Mouse (Mus musculus): ENCODE results near the gene Arhgdig. TPM values are rescaled to one million over a fixed set of nuclear protein-coding genes. Genes with fewer than 3 reads are reported as not detected.

Arhgdig gene
- total and polyA plus RNA-seq, 3 experiments: 76.3 to 97.0 TPM; not detected in 1

DNA sequence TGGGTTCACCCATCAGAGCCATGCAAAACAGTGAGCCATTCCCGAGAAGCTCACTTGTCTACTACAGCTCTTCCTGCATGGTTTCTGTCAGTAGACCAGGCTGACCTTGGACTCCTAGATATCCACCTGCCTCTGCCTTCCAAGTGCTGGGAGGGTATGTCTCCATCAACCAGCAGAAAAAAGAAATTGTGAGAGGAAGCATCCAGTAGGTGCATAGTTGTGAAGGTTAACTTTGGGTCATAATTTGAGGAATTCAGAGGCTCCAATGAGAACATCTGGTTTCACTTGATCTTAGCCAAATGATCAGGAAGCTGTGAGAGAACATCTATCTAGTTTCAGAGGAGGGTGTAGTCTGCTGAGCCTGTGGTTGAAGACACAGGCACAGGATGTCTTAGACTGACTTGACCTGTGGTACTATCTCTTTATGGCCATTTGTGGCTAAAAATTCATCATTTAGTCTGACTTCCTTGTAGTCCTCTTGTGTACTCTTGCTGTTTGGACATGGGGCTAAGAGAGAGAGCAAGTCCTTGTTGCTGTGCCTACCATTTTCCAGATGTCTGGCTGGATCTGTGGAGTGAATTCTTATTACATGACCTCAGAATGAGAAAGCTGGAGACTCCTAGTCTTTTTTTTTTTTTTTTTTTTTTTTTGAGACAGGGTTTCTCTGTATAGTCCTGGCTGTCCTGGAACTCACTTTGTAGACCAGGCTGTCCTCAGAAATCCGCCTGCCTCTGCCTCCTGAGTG lies 55.5 kb downstream of the Arhgdig start:
- TF ChIP-seq UBTF (IDR thresholded peaks at IDR 0.05; ENCODE audit: borderline replicate concordance, insufficient read depth, low read depth, low read length) (no peak), ZNF384 (IDR thresholded peaks at IDR 0.05; ENCODE audit: low read depth, low read length) (no peak), GABPA (IDR thresholded peaks at IDR 0.05; ENCODE audit: low read depth, low read length) (no peak), ZKSCAN1 (IDR thresholded peaks at IDR 0.05; ENCODE audit: low read depth, low read length) (no peak), POLR2AphosphoS2 (IDR thresholded peaks at IDR 0.05; ENCODE audit: low read length) (no peak), RCOR1 (IDR thresholded peaks at IDR 0.05; ENCODE audit: low read depth, low read length) (no peak)
- H3K9ac ChIP-seq (ENCODE audit: control insufficient read depth, low read depth, low read length, poor library complexity, severe bottlenecking): no peak overlapping the region
- no peak overlapping the region for H3K27ac ChIP-seq (ENCODE audit: control insufficient read depth, low read depth, low read length)

More for the DNA sequence above, 55.5 kb downstream of the Arhgdig start:
- no peaks in the 10 kb centered on the region for H3K9me3 ChIP-seq (replicated peaks; ENCODE audit: insufficient read depth, low read length)
- H3K27me3 ChIP-seq (ENCODE audit: control insufficient read depth in 1 of 2, insufficient read depth in 2 of 2, low read length in 2 of 2): no peaks in the 10 kb centered on the region
- H3K79me2 ChIP-seq (ENCODE audit: control insufficient read depth, insufficient read depth, low read length, poor library complexity): peaks cover 48% of the 10 kb centered on the region
- H3K36me3 ChIP-seq (ENCODE audit: control insufficient read depth in 1 of 2, insufficient read depth in 2 of 2, low read length in 2 of 2): peaks cover 2 to 42% of the 10 kb centered on the region in 2 experiments; a peak in 2 of 4 replicates
- no peak overlapping the region for H3K4me3 ChIP-seq (ENCODE audit: control insufficient read depth in 1 of 2, insufficient read depth in 1 of 2, low read depth in 2 of 2, low read length in 2 of 2)
- DNase-seq (ENCODE audit: low read depth, low spot score): no peak
- no peaks in the 10 kb centered on the region for H3K4me1 ChIP-seq (ENCODE audit: control insufficient read depth in 1 of 2, insufficient read depth in 2 of 2, low read length in 2 of 2)

Other genes starting within 250 kb of the Arhgdig start
- 5.6 and 6.2 TPM in 2 replicates for gene Capn15, start 222.0 kb downstream of the Arhgdig start, total RNA-seq (2012; rRNA removed)
- gene Capn15, start 222.0 kb downstream of the Arhgdig start, polyA plus RNA-seq (2012; ENCODE audit: insufficient read depth in 1 of 2, insufficient read length in 2 of 2, low read depth in 1 of 2, low replicate concordance in 2 of 2, missing spikeins in 1 of 2): 10 to 100 TPM in 1 of 2 experiments, not detected in 1; 16.2 TPM
- gene Rab11fip3, start 138.2 kb downstream of the Arhgdig start, total RNA-seq (2012; rRNA removed): 3.1 and 3.2 TPM in 2 replicates
- 10 to 100 TPM in 1 of 2 experiments, not detected in 1; 18.9 TPM for gene Rab11fip3, start 138.2 kb downstream of the Arhgdig start, polyA plus RNA-seq (2012; ENCODE audit: insufficient read depth in 1 of 2, insufficient read length in 2 of 2, low read depth in 1 of 2, low replicate concordance in 2 of 2, missing spikeins in 1 of 2)
- gene Decr2, start 117.4 kb downstream of the Arhgdig start, total RNA-seq (2012; rRNA removed): 6.5 TPM in 2 replicates
- 10 to 100 TPM in 1 of 2 experiments, not detected in 1; 11.3 TPM for gene Decr2, start 117.4 kb downstream of the Arhgdig start, polyA plus RNA-seq (2012; ENCODE audit: insufficient read depth in 1 of 2, insufficient read length in 2 of 2, low read depth in 1 of 2, low replicate concordance in 2 of 2, missing spikeins in 1 of 2)
- 89.1 and 115 TPM in 2 replicates for gene Nme4, start 112.2 kb downstream of the Arhgdig start, total RNA-seq (2012; rRNA removed)
- gene Nme4, start 112.2 kb downstream of the Arhgdig start, polyA plus RNA-seq (2012; ENCODE audit: insufficient read depth in 1 of 2, insufficient read length in 2 of 2, low read depth in 1 of 2, low replicate concordance in 2 of 2, missing spikeins in 1 of 2): 100 to 1,000 TPM; 125 to 430 TPM
- gene Tmem8, start 94.5 kb downstream of the Arhgdig start, total RNA-seq (2012; rRNA removed): 4.4 and 4.7 TPM in 2 replicates
- 10 to 100 TPM in 1 of 2 experiments, not detected in 1; 16.7 TPM for gene Tmem8, start 94.5 kb downstream of the Arhgdig start, polyA plus RNA-seq (2012; ENCODE audit: insufficient read depth in 1 of 2, insufficient read length in 2 of 2, low read depth in 1 of 2, low replicate concordance in 2 of 2, missing spikeins in 1 of 2)
- gene Mrpl28, start 84.3 kb downstream of the Arhgdig start, total RNA-seq (2012; rRNA removed): 164 and 165 TPM in 2 replicates
- 100 to 1,000 TPM; 148 to 174 TPM for gene Mrpl28, start 84.3 kb downstream of the Arhgdig start, polyA plus RNA-seq (2012; ENCODE audit: insufficient read depth in 1 of 2, insufficient read length in 2 of 2, low read depth in 1 of 2, low replicate concordance in 2 of 2, missing spikeins in 1 of 2)
- gene Axin1, start 69.1 kb downstream of the Arhgdig start, total RNA-seq (2012; rRNA removed): 32.1 and 33.5 TPM in 2 replicates
- 10 to 100 TPM in 1 of 2 experiments, not detected in 1; 54.2 TPM for gene Axin1, start 69.1 kb downstream of the Arhgdig start, polyA plus RNA-seq (2012; ENCODE audit: insufficient read depth in 1 of 2, insufficient read length in 2 of 2, low read depth in 1 of 2, low replicate concordance in 2 of 2, missing spikeins in 1 of 2)
- gene Pdia2, start 8.7 kb downstream of the Arhgdig start, total RNA-seq (2012; rRNA removed): 11.2 and 12.5 TPM in 2 replicates
- 10 to 100 TPM in 1 of 2 experiments, not detected in 1; 13.6 TPM for gene Pdia2, start 8.7 kb downstream of the Arhgdig start, polyA plus RNA-seq (2012; ENCODE audit: insufficient read depth in 1 of 2, insufficient read length in 2 of 2, low read depth in 1 of 2, low replicate concordance in 2 of 2, missing spikeins in 1 of 2)
- gene Rgs11, start 4.8 kb downstream of the Arhgdig start, total RNA-seq (2012; rRNA removed): 8.5 and 11.4 TPM in 2 replicates
- gene Rgs11, start 4.8 kb downstream of the Arhgdig start, polyA plus RNA-seq (2012; ENCODE audit: insufficient read depth in 1 of 2, insufficient read length in 2 of 2, low read depth in 1 of 2, low replicate concordance in 2 of 2, missing spikeins in 1 of 2): 10 to 100 TPM in 1 of 2 experiments, not detected in 1; 32.6 TPM
- gene Fam234a, start 36.5 kb upstream of the Arhgdig start, total RNA-seq (2012; rRNA removed): not detected in 2 replicates
- gene Fam234a, start 36.5 kb upstream of the Arhgdig start, polyA plus RNA-seq (2012; ENCODE audit: insufficient read depth in 1 of 2, insufficient read length in 2 of 2, low read depth in 1 of 2, low replicate concordance in 2 of 2, missing spikeins in 1 of 2): under 1 TPM in 1 of 2 experiments, not detected in 1; 0.10 TPM
- gene Luc7l, start 45.1 kb upstream of the Arhgdig start, total RNA-seq (2012; rRNA removed): 54.3 and 58.4 TPM in 2 replicates
- gene Luc7l, start 45.1 kb upstream of the Arhgdig start, polyA plus RNA-seq (2012; ENCODE audit: insufficient read depth in 1 of 2, insufficient read length in 2 of 2, low read depth in 1 of 2, low replicate concordance in 2 of 2, missing spikeins in 1 of 2): 10 to 100 TPM in 1 of 2 experiments, not detected in 1; 59.2 TPM
- gene Neurl1b, start 207.0 kb upstream of the Arhgdig start, total RNA-seq (2012; rRNA removed): 0.12 and 0.13 TPM in 2 replicates
- gene Neurl1b, start 207.0 kb upstream of the Arhgdig start, polyA plus RNA-seq (2012; ENCODE audit: insufficient read depth in 1 of 2, insufficient read length in 2 of 2, low read depth in 1 of 2, low replicate concordance in 2 of 2, missing spikeins in 1 of 2): under 1 TPM in 1 of 2 experiments, not detected in 1; 0.28 TPM